Mouse (Mus musculus): ENCODE results near the gene Ngdn. TPM values are rescaled to one million over a fixed set of nuclear protein-coding genes. Genes with fewer than 3 reads are reported as not detected.
"Not testable (repeated sequence)": the region's sequence is repeated elsewhere in the genome, so short reads cannot be mapped to it uniquely, and the experiment has no call there.

Ngdn gene
- polyA plus RNA-seq (2014; fragmentation: Nextera tagmentation; extraction: Ambion mirVana): 94.1 and 95.8 TPM in 2 replicates

GRCm38 (mm10) chr14:55014991-55015766 is at the start of gene Ngdn:
Gene Ngdn, plus strand, starts transcription at chr14:55015454.
- Histone ChIP-seq H3K9me3 (ENCODE audit: control insufficient read depth, low read length) (no peaks in the 10 kb centered on the region), H3K4me3 (ENCODE audit: low read depth, low read length) (peak within 1 kb of the TSS; percentile 76), H3K27ac (ENCODE audit: low read depth, low read length) (peak within 1 kb of the TSS; percentile 79), H3K36me3 (ENCODE audit: control insufficient read depth, insufficient read depth, low read length) (no peaks in the 10 kb centered on the region), H3K4me1 (replicated peaks; ENCODE audit: control insufficient read depth, insufficient read depth, low read length) (no peaks in the 10 kb centered on the region), H3K4me2 (ENCODE audit: low read depth, low read length, severe bottlenecking) (peak within 1 kb of the TSS; percentile 78), H3K27me3 (ENCODE audit: control insufficient read depth, insufficient read depth, low read length) (no peaks in the 10 kb centered on the region), H3K9ac (ENCODE audit: low read length) (peak within 1 kb of the TSS; percentile 78)
- ATAC-seq (replicated peaks; ENCODE audit: low FRiP score): peak; percentile 96
- DNase-seq (ENCODE audit: low spot score): peak; percentile 99
- under 1% methylated on average over 36 of the region's 36 CpGs for WGBS

- 77% methylated on average over 6 of the region's 6 CpGs for WGBS
- no peak overlapping the region for H3K4me3 ChIP-seq (ENCODE audit: low read depth, low read length)
- DNase-seq (ENCODE audit: low spot score) (no peak), ATAC-seq (replicated peaks; ENCODE audit: low FRiP score) (no peak)
- no peak overlapping the region for H3K4me2 ChIP-seq (ENCODE audit: low read depth, low read length, severe bottlenecking)
- no peak overlapping the region for H3K27ac ChIP-seq (ENCODE audit: low read depth, low read length)
- H3K4me1 ChIP-seq (replicated peaks; ENCODE audit: control insufficient read depth, insufficient read depth, low read length): no peaks in the 10 kb centered on the region
- H3K9ac ChIP-seq (ENCODE audit: low read length): no peak overlapping the region
- no peaks in the 10 kb centered on the region for H3K27me3 ChIP-seq (ENCODE audit: control insufficient read depth, insufficient read depth, low read length)
- H3K36me3 ChIP-seq (ENCODE audit: control insufficient read depth, insufficient read depth, low read length): no peaks in the 10 kb centered on the region
- H3K9me3 ChIP-seq (ENCODE audit: control insufficient read depth, low read length): no peaks in the 10 kb centered on the region
Measured at GRCm38 (mm10) chr14:54965631-54966030, 49.6 kb upstream of the Ngdn start.

GRCm38 (mm10) chr14:54966320-54966977 is 48.8 kb upstream of the Ngdn start, which contains the start of gene Myh6:
Gene Myh6, minus strand, starts transcription at chr14:54966927.
- Histone ChIP-seq H3K9ac (ENCODE audit: low read length) (no peak within 1 kb of the TSS), H3K27ac (ENCODE audit: low read depth, low read length) (no peak within 1 kb of the TSS), H3K36me3 (ENCODE audit: control insufficient read depth, insufficient read depth, low read length) (no peaks in the 10 kb centered on the region), H3K4me2 (ENCODE audit: low read depth, low read length, severe bottlenecking) (no peak within 1 kb of the TSS), H3K4me1 (replicated peaks; ENCODE audit: control insufficient read depth, insufficient read depth, low read length) (no peaks in the 10 kb centered on the region), H3K9me3 (ENCODE audit: control insufficient read depth, low read length) (no peaks in the 10 kb centered on the region), H3K27me3 (ENCODE audit: control insufficient read depth, insufficient read depth, low read length) (no peaks in the 10 kb centered on the region), H3K4me3 (ENCODE audit: low read depth, low read length) (no peak within 1 kb of the TSS)
- DNase-seq (ENCODE audit: low spot score): no peak
- ATAC-seq (replicated peaks; ENCODE audit: low FRiP score): no peak
- WGBS: 81% methylated on average over 7 of the region's 7 CpGs

DNA sequence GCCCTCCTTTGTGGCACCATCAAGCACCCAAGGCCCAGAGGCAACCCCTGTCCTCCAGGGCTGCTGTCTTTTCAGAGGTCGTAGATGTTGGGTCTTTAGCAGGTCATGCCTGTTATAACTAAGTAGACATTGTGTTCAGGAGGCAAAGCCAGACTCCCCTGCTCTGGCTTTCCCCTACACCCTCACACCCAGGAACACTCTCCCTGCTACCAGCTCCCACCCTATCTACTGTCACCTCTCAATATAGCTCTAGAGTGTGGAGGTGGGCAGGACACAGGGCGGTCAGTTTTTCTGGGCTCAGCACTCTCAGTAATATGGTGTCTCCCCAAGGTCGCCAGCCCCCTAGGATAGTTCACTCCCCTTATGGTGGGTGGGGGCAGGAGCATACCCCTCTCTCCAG is 47.4 kb upstream of the Ngdn start:
- Histone ChIP-seq H3K4me2 (ENCODE audit: low read depth, low read length, severe bottlenecking) (no peak overlapping the region), H3K4me3 (ENCODE audit: low read depth, low read length) (no peak overlapping the region), H3K36me3 (ENCODE audit: control insufficient read depth, insufficient read depth, low read length) (no peaks in the 10 kb centered on the region), H3K9ac (ENCODE audit: low read length) (no peak overlapping the region), H3K27me3 (ENCODE audit: control insufficient read depth, insufficient read depth, low read length) (no peaks in the 10 kb centered on the region), H3K9me3 (ENCODE audit: control insufficient read depth, low read length) (no peaks in the 10 kb centered on the region), H3K27ac (ENCODE audit: low read depth, low read length) (no peak overlapping the region), H3K4me1 (replicated peaks; ENCODE audit: control insufficient read depth, insufficient read depth, low read length) (no peaks in the 10 kb centered on the region)
- DNase-seq (ENCODE audit: low spot score) (no peak), ATAC-seq (replicated peaks; ENCODE audit: low FRiP score) (no peak)
- 85% methylated on average over 3 of the region's 3 CpGs for WGBS

DNA sequence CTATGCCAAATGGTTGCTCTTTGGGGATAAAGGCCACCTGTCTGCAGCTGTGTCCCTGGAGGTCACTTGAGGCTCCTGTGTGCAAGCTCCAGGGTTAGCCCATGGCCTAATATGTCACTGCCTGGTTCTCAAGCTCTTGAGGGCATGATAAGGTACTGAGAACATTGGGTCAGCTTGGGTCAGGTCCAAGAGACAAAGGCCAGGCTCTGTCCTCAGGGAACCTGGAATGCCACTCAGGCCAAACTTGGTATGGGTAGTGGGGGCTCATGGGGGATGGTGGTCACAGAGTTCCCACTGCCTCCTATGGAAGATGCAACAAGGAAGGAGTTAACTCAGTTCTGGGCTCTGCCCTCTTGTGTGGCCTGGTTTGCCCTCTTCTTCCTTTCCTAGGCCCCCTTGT is 46.9 kb upstream of the Ngdn start:
- Histone ChIP-seq H3K4me2 (ENCODE audit: low read depth, low read length, severe bottlenecking) (no peak overlapping the region), H3K36me3 (ENCODE audit: control insufficient read depth, insufficient read depth, low read length) (no peaks in the 10 kb centered on the region), H3K9me3 (ENCODE audit: control insufficient read depth, low read length) (no peaks in the 10 kb centered on the region), H3K27me3 (ENCODE audit: control insufficient read depth, insufficient read depth, low read length) (no peaks in the 10 kb centered on the region), H3K4me3 (ENCODE audit: low read depth, low read length) (no peak overlapping the region), H3K9ac (ENCODE audit: low read length) (no peak overlapping the region), H3K4me1 (replicated peaks; ENCODE audit: control insufficient read depth, insufficient read depth, low read length) (no peaks in the 10 kb centered on the region), H3K27ac (ENCODE audit: low read depth, low read length) (no peak overlapping the region)
- ATAC-seq (replicated peaks; ENCODE audit: low FRiP score) (no peak), DNase-seq (ENCODE audit: low spot score) (no peak)

DNA sequence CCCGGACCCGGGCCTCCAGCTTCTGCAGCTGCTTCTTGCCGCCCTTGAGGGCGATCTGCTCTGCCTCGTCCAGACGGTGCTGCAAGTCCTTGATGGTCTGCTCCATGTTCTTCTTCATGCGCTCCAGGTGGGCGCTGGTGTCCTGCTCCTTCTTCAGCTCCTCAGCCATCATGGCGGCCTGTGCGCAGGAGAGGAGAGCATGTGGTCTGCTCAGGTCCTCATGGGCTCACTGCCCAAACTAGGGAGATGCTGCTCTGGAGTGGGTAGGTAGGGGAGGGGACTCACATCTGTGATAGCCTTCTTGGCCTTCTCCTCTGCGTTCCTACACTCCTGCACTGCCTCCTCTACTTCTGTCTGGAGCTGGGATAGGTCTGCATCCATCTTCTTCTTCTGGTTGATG is 42.5 kb upstream of the Ngdn start:
- DNase-seq (ENCODE audit: low spot score); H3K27me3 ChIP-seq (ENCODE audit: control insufficient read depth, insufficient read depth, low read length): not testable (repeated sequence)
- 94% methylated on average over 7 of the region's 11 CpGs for WGBS

GRCm38 (mm10) chr14:54974068-54974791 is 41.0 kb upstream of the Ngdn start:
- Histone ChIP-seq H3K9ac (ENCODE audit: low read length) (no peak overlapping the region), H3K4me3 (ENCODE audit: low read depth, low read length) (no peak overlapping the region), H3K4me1 (replicated peaks; ENCODE audit: control insufficient read depth, insufficient read depth, low read length) (0 out of 2 replicates have a peak, but pooled peaks cover 3% of the 10 kb centered on the region), H3K4me2 (ENCODE audit: low read depth, low read length, severe bottlenecking) (no peak overlapping the region), H3K27ac (ENCODE audit: low read depth, low read length) (no peak overlapping the region), H3K9me3 (ENCODE audit: control insufficient read depth, low read length) (no peaks in the 10 kb centered on the region), H3K27me3 (ENCODE audit: control insufficient read depth, insufficient read depth, low read length) (no peaks in the 10 kb centered on the region), H3K36me3 (ENCODE audit: control insufficient read depth, insufficient read depth, low read length) (no peaks in the 10 kb centered on the region)
- DNase-seq (ENCODE audit: low spot score): no peak
- WGBS: 74% methylated on average over 6 of the region's 6 CpGs
- no peak for ATAC-seq (replicated peaks; ENCODE audit: low FRiP score)

More for the DNA sequence above, 42.5 kb upstream of the Ngdn start:
- not testable (repeated sequence) for H3K36me3 ChIP-seq (ENCODE audit: control insufficient read depth, insufficient read depth, low read length); H3K4me3 ChIP-seq (ENCODE audit: low read depth, low read length); H3K4me2 ChIP-seq (ENCODE audit: low read depth, low read length, severe bottlenecking); H3K27ac ChIP-seq (ENCODE audit: low read depth, low read length); ATAC-seq (replicated peaks; ENCODE audit: low FRiP score); H3K9ac ChIP-seq (ENCODE audit: low read length); H3K4me1 ChIP-seq (replicated peaks; ENCODE audit: control insufficient read depth, insufficient read depth, low read length); H3K9me3 ChIP-seq (ENCODE audit: control insufficient read depth, low read length)

DNA sequence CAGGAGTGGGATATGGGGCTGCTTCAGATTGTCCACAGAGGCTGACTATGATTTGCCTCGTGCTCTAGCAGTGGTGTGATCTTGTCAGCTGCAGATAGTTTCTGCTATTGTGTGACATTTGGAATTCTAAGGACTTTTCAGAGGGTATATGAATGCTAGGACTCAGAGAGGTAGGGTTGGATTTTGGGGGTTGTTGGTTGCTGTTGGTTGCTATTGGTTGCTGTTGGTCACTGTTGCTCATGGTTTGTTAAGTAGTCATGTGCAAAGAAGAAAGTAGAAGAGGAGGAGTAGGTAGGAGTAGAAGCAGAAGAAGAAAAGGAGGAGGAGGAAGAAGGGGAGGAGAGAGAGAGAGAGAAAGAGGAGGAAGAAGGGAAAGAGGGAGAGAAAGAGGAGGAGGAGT is 38.6 kb upstream of the Ngdn start, which contains the start of gene Gm17428:
Gene Gm17428 (plus strand): TSS at position 301 of the 400 bp plus-strand sequence.
- DNase-seq (ENCODE audit: low spot score): no peak
- H3K9ac ChIP-seq (ENCODE audit: low read length): no peak within 1 kb of the TSS
- 77% methylated on average over 1 of the region's 1 CpGs for WGBS

More for the DNA sequence above, 38.6 kb upstream of the Ngdn start, which contains the start of gene Gm17428:
- H3K4me2 ChIP-seq (ENCODE audit: low read depth, low read length, severe bottlenecking): no peak within 1 kb of the TSS
- no peak within 1 kb of the TSS for H3K4me3 ChIP-seq (ENCODE audit: low read depth, low read length)
- H3K9me3 ChIP-seq (ENCODE audit: control insufficient read depth, low read length): no peaks in the 10 kb centered on the region
- no peak within 1 kb of the TSS for H3K27ac ChIP-seq (ENCODE audit: low read depth, low read length)
- H3K36me3 ChIP-seq (ENCODE audit: control insufficient read depth, insufficient read depth, low read length): no peaks in the 10 kb centered on the region
- no peaks in the 10 kb centered on the region for H3K27me3 ChIP-seq (ENCODE audit: control insufficient read depth, insufficient read depth, low read length)
- 0 out of 2 replicates have a peak, but pooled peaks cover 3% of the 10 kb centered on the region for H3K4me1 ChIP-seq (replicated peaks; ENCODE audit: control insufficient read depth, insufficient read depth, low read length)
- no peak for ATAC-seq (replicated peaks; ENCODE audit: low FRiP score)

All from forebrain, embryonic 11.5 days (tissue).